Mouse (Mus musculus): ENCODE results near the gene Mcrs1.

Mcrs1 gene

GRCm38 (mm10) chr15:99213183-99213582 lies 38.6 kb downstream of the Mcrs1 start:
- no peak for DNase-seq (ENCODE audit: low read depth, low spot score)

GRCm38 (mm10) chr15:99205959-99206358 lies 45.8 kb downstream of the Mcrs1 start:
- DNase-seq (ENCODE audit: low read depth, low spot score): no peak

- DNase-seq (ENCODE audit: low read depth, low spot score): peak; percentile 19
These were observed 53.0 kb downstream of the Mcrs1 start for GRCm38 (mm10) chr15:99198761-99199160.

GRCm38 (mm10) chr15:99195043-99195442 lies 56.7 kb downstream of the Mcrs1 start:
- DNase-seq (ENCODE audit: low read depth, low spot score): peak; percentile 11

GRCm38 (mm10) chr15:99194358-99194757 lies 57.4 kb downstream of the Mcrs1 start:
- no peak for DNase-seq (ENCODE audit: low read depth, low spot score)
